Mouse (Mus musculus): ENCODE data around the gene Thegl. TPM values are rescaled to one million over a fixed set of nuclear protein-coding genes. Genes with fewer than 3 reads are reported as not detected.

The Thegl gene
- total and polyA plus RNA-seq, 2 experiments from 2014 or later: not detected

DNA sequence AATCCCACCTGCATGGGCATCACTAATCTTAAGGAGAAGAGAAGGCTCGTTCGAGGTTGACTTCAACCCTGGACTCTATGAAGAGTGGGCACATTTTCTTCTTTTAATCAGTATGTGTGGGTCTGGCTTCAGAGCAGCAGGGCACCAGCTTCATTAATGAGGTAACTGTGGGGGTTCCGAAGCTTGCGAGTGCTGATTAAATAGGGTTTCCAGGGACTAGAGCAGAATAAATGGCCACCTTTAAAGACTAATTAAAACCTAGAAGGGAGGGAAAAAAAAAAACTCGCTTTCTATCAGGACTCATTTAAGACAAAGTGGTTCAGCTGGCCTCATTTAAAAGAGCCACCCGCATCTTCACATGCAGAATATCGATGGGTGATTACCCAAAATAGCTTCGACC is 74.1 kb downstream of the Thegl start:
- DNase-seq (ENCODE audit: low spot score) (no peak), ATAC-seq (ENCODE audit: insufficient read depth, low read depth) (no peak)
- Histone ChIP-seq H3K36me3 (replicated peaks; ENCODE audit: control insufficient read depth, insufficient read depth, low read length) (peaks cover 41% of the 10 kb centered on the region), H3K4me1 (ENCODE audit: control insufficient read depth, insufficient read depth) (peaks cover 25% of the 10 kb centered on the region), H3K9me3 (replicated peaks; ENCODE audit: control insufficient read depth, low read length) (no peaks in the 10 kb centered on the region), H3K4me2 (ENCODE audit: low read depth, low read length) (no peak overlapping the region), H3K4me3 (ENCODE audit: low read depth, low read length) (no peak overlapping the region), H3K27me3 (ENCODE audit: control insufficient read depth, insufficient read depth, low read length) (no peaks in the 10 kb centered on the region), H3K27ac (ENCODE audit: low read depth) (no peak overlapping the region), H3K9ac (replicated peaks; ENCODE audit: low read depth, low read length) (no peak overlapping the region)
- WGBS: 75% methylated on average over 8 of the region's 8 CpGs
- TF ChIP-seq CTCF (IDR thresholded peaks at IDR 0.05; ENCODE audit: low read depth) (no peak), EP300 (IDR thresholded peaks at IDR 0.05; ENCODE audit: low read depth) (no peak)

DNA sequence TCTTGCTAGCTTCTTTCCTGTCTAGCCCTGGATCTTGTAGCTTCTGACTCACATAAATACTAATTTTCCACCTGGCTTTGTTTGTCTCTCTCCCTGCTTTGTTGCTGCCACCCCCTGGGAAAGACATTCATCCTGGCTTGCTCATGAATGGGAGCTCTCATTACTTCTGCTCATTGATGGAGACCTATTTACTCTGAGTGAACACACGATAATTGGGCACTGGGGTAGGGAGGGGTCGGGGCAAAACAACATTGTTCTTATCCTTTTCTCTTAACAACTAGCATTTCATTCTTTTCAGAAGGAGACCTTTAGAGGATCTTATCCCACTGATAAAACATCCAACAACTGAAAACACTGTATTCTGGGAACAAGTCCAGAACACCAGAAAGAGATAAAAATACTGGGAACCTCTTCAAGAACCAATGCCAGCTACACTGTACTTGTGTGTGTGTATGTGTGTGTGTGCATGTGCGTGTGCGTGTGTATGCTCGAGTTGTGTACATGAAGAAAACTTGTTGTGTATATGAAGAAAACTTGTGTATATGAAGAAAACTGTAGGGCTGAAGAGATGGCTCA is 74.8 kb downstream of the Thegl start:
- Histone ChIP-seq H3K9me3 (replicated peaks; ENCODE audit: control insufficient read depth, low read length) (no peaks in the 10 kb centered on the region), H3K4me3 (ENCODE audit: low read depth, low read length) (no peak overlapping the region), H3K4me2 (ENCODE audit: low read depth, low read length) (no peak overlapping the region), H3K27ac (ENCODE audit: low read depth) (peak overlapping the region; percentile 43; the same call in 1 of the 2 replicates), H3K9ac (replicated peaks; ENCODE audit: low read depth, low read length) (0 out of 2 replicates have a peak overlapping the region, but pooled peaks have one; percentile 23), H3K36me3 (replicated peaks; ENCODE audit: control insufficient read depth, insufficient read depth, low read length) (peaks cover 37% of the 10 kb centered on the region), H3K27me3 (ENCODE audit: control insufficient read depth, insufficient read depth, low read length) (no peaks in the 10 kb centered on the region), H3K4me1 (ENCODE audit: control insufficient read depth, insufficient read depth) (peaks cover 25% of the 10 kb centered on the region)
- TF ChIP-seq EP300 (IDR thresholded peaks at IDR 0.05; ENCODE audit: low read depth): peak; percentile 88; the same call in 1 of the 2 replicates
- no peak for TF ChIP-seq CTCF (IDR thresholded peaks at IDR 0.05; ENCODE audit: low read depth)
- ATAC-seq (ENCODE audit: insufficient read depth, low read depth): no peak
- 24% methylated on average over 5 of the region's 5 CpGs for WGBS
- DNase-seq (ENCODE audit: low spot score): peak; percentile 78

DNA sequence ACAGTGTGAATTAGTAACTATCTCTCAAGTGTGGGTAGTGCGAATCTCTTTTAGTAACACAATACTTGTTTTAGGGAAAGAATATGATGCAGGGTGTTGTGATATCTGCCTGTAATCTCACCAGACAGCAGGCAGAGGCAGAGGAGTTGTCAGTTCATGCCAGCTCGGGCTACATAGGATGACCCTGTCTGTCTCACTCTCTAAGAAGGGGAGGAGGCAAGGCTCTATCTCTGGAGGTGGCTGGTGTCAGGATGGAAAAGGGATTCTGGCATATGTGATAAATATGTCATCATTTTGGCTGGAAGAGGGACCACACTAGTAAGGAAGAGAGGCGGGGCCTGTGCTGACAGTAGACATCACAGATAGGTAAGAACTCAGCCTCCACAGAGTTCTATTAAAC is 76.1 kb downstream of the Thegl start:
- no peak for DNase-seq (ENCODE audit: low spot score)
- WGBS: 54% methylated on average over 3 of the region's 3 CpGs
- Histone ChIP-seq H3K36me3 (replicated peaks; ENCODE audit: control insufficient read depth, insufficient read depth, low read length) (peaks cover 28% of the 10 kb centered on the region), H3K4me3 (ENCODE audit: low read depth, low read length) (no peak overlapping the region), H3K9me3 (replicated peaks; ENCODE audit: control insufficient read depth, low read length) (no peaks in the 10 kb centered on the region), H3K4me1 (ENCODE audit: control insufficient read depth, insufficient read depth) (peaks cover 29% of the 10 kb centered on the region), H3K9ac (replicated peaks; ENCODE audit: low read depth, low read length) (no peak overlapping the region), H3K27ac (ENCODE audit: low read depth) (0 out of 2 replicates have a peak overlapping the region, but pooled peaks have one; percentile 46), H3K4me2 (ENCODE audit: low read depth, low read length) (no peak overlapping the region), H3K27me3 (ENCODE audit: control insufficient read depth, insufficient read depth, low read length) (no peaks in the 10 kb centered on the region)
- TF ChIP-seq CTCF (IDR thresholded peaks at IDR 0.05; ENCODE audit: low read depth): no peak
- no peak for TF ChIP-seq EP300 (IDR thresholded peaks at IDR 0.05; ENCODE audit: low read depth)
- no peak for ATAC-seq (ENCODE audit: insufficient read depth, low read depth)

DNA sequence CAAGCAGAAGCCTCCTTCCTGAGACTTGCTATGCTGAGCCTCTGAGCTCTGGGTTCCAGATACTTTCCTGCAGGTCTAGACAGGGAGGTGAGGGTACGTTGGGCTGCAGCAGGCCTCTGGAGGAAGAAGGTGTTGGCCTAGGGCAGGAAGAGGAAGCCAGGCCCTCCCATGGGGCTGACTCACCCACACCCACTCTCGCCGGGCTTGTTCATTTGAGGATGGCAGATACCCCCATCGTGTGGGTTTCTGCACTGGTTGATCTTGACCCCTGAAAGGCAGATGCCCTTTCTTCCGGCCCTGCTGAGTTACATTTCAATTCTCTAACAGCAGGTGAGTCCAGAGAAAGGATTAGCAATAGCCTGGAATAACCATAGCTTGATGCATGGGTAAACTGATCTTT is 76.7 kb downstream of the Thegl start:
- peak overlapping the region; percentile 30 for H3K4me2 ChIP-seq (ENCODE audit: low read depth, low read length)
- 24% methylated on average over 5 of the region's 5 CpGs for WGBS
- H3K4me1 ChIP-seq (ENCODE audit: control insufficient read depth, insufficient read depth): peaks cover 33% of the 10 kb centered on the region
- TF ChIP-seq CTCF (IDR thresholded peaks at IDR 0.05; ENCODE audit: low read depth): no peak
- TF ChIP-seq EP300 (IDR thresholded peaks at IDR 0.05; ENCODE audit: low read depth): no peak
- no peak overlapping the region for H3K9ac ChIP-seq (replicated peaks; ENCODE audit: low read depth, low read length)
- H3K9me3 ChIP-seq (replicated peaks; ENCODE audit: control insufficient read depth, low read length): no peaks in the 10 kb centered on the region
- H3K36me3 ChIP-seq (replicated peaks; ENCODE audit: control insufficient read depth, insufficient read depth, low read length): peaks cover 23% of the 10 kb centered on the region
- H3K27me3 ChIP-seq (ENCODE audit: control insufficient read depth, insufficient read depth, low read length): no peaks in the 10 kb centered on the region
- DNase-seq (ENCODE audit: low spot score) (no peak), ATAC-seq (ENCODE audit: insufficient read depth, low read depth) (no peak)
- 0 out of 2 replicates have a peak overlapping the region, but pooled peaks have one; percentile 16 for H3K27ac ChIP-seq (ENCODE audit: low read depth)
- no peak overlapping the region for H3K4me3 ChIP-seq (ENCODE audit: low read depth, low read length)

DNA sequence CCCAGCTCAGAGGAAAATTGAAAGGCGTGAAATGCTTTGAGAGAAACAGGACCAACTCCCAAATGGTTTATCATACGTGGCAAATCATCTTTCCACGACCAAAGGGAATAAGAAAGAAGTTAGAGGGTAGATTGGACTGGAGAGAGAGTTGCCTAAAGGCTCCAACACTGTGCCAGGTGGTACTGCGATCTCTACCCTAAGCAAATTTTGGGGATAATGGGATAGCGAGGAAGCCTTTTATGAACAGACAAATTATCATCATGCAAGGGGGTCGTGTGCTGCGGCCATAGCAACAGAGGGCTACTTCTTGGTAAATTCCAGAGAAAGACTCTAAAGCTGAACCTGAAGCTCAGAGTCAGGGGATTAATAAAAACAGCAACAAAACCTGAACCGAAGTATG is 78.1 kb downstream of the Thegl start:
- WGBS: 48% methylated on average over 8 of the region's 8 CpGs
- H3K4me1 ChIP-seq (ENCODE audit: control insufficient read depth, insufficient read depth): peaks cover 40% of the 10 kb centered on the region
- no peak for DNase-seq (ENCODE audit: low spot score)

More for the DNA sequence above, 78.1 kb downstream of the Thegl start:
- Histone ChIP-seq H3K27ac (ENCODE audit: low read depth) (no peak overlapping the region), H3K4me2 (ENCODE audit: low read depth, low read length) (peak overlapping the region; percentile 91), H3K9ac (replicated peaks; ENCODE audit: low read depth, low read length) (peak overlapping the region; percentile 67), H3K27me3 (ENCODE audit: control insufficient read depth, insufficient read depth, low read length) (no peaks in the 10 kb centered on the region), H3K4me3 (ENCODE audit: low read depth, low read length) (peak overlapping the region; percentile 72), H3K36me3 (replicated peaks; ENCODE audit: control insufficient read depth, insufficient read depth, low read length) (peaks cover 9% of the 10 kb centered on the region), H3K9me3 (replicated peaks; ENCODE audit: control insufficient read depth, low read length) (no peaks in the 10 kb centered on the region)
- TF ChIP-seq EP300 (IDR thresholded peaks at IDR 0.05; ENCODE audit: low read depth): no peak
- TF ChIP-seq CTCF (IDR thresholded peaks at IDR 0.05; ENCODE audit: low read depth): no peak
- no peak for ATAC-seq (ENCODE audit: insufficient read depth, low read depth)

Data from heart, postnatal 0 days (tissue).